Mouse (Mus musculus) layer of hippocampus, adult 9-11 months (tissue): ENCODE results near the gene Fam71b.

Experiments
- DNase-seq: peaks from one replicate; pipeline ENCODE4 v3.0.0; 2022

Fam71b gene

GRCm38 (mm10) chr11:46435363-46435762 is 39.0 kb downstream of the Fam71b start:
- no peak for DNase-seq

- peak; percentile 97 for DNase-seq
Observed at GRCm38 (mm10) chr11:46436760-46437458, 40.5 kb downstream of the Fam71b start, which contains the start of gene Med7. Gene Med7, plus strand, starts transcription at chr11:46436925.

DNA sequence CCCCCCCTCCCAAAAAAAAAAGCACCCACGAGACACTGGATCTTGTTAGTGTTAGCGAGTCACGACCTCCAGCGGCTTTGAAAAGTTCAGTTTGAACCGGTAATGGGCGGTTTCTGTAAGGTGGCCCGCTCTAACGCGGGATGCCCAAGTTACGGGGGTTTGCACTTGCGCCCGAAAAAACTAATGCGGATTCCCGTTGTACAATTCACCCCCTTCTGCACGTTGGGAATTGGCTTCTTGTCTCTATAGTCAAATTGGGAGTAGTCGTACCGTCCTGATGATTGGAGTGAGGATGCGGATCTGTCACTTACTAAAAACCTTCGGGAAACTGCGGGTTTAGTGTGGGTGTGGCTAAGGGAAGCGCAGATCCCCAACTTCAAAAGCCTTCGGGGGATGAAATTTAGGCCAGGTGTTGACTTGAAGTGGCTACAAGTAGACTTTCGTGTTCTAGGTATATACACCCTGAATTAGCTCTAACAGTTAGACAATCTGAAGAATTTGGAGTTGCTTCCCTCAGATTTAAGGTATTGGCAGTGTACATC is 41.2 kb downstream of the Fam71b start:
- no peak for DNase-seq

DNA sequence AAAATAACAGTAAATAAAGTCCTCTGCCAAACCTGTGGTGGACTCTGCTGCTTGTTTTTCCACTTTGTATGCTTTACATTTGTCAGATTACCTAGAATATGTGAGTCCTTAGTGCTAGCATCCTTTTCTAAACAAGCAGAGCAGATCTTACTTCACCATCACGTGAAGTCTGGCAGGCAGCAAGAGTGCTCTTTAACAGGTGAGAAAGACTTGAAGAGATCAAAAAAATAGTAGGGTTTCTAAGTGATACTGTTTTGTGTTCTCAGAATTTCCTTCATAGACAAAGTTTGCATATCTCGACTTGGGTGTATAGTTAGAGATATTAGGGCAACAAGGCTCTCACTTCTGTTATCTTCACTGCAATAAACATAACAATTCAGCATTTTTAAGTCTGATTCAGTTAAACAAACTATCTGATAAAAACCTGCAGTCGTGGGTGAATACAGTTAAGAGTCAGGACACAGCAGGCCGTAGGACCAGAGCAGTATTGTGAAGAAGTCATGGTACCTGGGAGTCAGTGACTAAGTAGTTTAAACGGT is 42.7 kb downstream of the Fam71b start:
- no peak for DNase-seq

- no peak for DNase-seq
Observed at GRCm38 (mm10) chr11:46441774-46442173, 45.4 kb downstream of the Fam71b start.

GRCm38 (mm10) chr11:46443152-46443551 is 46.8 kb downstream of the Fam71b start:
- DNase-seq: no peak

GRCm38 (mm10) chr11:46443979-46444378 is 47.6 kb downstream of the Fam71b start:
- DNase-seq: no peak

- no peak for DNase-seq
Observed at GRCm38 (mm10) chr11:46446150-46446549, 49.8 kb downstream of the Fam71b start.

DNA sequence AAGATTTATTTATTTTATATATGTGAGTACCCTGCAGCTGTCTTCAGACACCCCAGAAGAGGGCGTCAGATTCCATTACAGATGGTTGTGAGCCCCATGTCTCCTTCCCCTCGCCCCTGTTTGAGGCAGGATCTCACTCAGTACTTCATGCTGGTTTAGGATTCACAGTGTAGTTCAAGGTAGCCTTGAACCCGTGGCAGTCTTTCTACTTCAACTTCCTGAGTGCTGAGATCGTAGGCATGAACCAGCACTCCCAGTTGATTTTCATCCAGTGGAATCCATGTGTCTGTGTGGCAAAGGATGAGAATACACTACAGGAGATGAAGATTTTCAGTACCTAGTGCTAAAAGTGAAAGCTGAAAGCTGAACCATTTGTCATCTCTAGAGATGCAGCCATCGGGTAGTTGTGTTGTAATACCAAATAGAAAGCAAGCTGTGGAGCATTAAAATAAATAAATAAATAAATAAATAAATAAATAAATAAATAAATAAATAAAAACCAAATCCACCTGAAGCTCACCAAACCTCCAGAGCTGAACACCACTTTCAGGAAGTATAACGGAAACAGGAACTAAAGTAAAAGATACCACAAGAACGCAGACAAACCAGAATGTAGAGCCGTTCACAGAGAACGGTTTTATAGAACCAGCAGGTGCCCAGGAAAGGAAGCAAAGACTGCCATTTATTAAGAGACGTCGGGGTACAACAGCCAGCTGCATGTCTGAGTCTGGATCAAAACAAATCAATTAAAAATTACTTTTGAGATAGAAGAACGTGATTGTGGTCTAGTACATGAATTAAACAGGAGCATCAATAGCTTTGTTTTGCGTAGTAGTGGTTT is 51.5 kb downstream of the Fam71b start:
- DNase-seq: no peak

GRCm38 (mm10) chr11:46449461-46450080 is 53.2 kb downstream of the Fam71b start:
- no peak for DNase-seq

- DNase-seq: peak; percentile 29
Observed at GRCm38 (mm10) chr11:46454453-46455045, 58.2 kb downstream of the Fam71b start, which contains the start of gene Havcr2. Gene Havcr2, plus strand, starts transcription at chr11:46454935.
